Mouse (Mus musculus) left cerebral cortex, adult 2 months (tissue): Measurements from ENCODE around the gene Selenbp2. TPM values are rescaled to one million over a fixed set of nuclear protein-coding genes. Genes with fewer than 3 reads are reported as not detected.
"Not testable (repeated sequence)": the region's sequence is repeated elsewhere in the genome, so short reads cannot be mapped to it uniquely, and the experiment has no call there.

ENCODE experiments used
- DNase-seq, 2 experiments: peaks; one replicate each; pipeline ENCODE4 v3.0.0; 2021 to 2022; ENCODE audit warnings: low spot score in 2 of 2, mixed read lengths in 1 of 2; ENCODE audit errors: extremely low spot score in 1 of 2
- H3K27ac ChIP-seq: fragments of 200-600 bp; 2 replicates; pipeline ENCODE4 v1.8.1; 2022
- H3K4me3 ChIP-seq: fragments of 200-600 bp; 2 replicates; pipeline ENCODE4 v1.8.1; 2022
- CTCF ChIP-seq: fragments of 200-600 bp; IDR thresholded peaks from 2 replicates; pipeline ENCODE4 v1.8.1; 2022; ENCODE audit warnings: antibody characterized with exemption, mild to moderate bottlenecking, moderate library complexity
- intact Hi-C: fragments of 180-260 bp; cut with DNase I; formaldehyde crosslinking; loops from one replicate; pipeline ENCODE4 v1.15.1; 2025
- total RNA-seq, 2 experiments: library from RNA; stranded (reverse); gene quantifications; 2 replicates each; pipeline ENCODE4 v1.2.3; 2021

Gene Selenbp2
- total RNA-seq, 2 experiments from 2014 or later = 1.1 TPM; not detected in 1

- Histone ChIP-seq H3K4me3 (no peak overlapping the region), H3K27ac (no peak overlapping the region)
- no peak for TF ChIP-seq CTCF
- intact Hi-C loops = no loop called here
- no peak for DNase-seq
Measured at GRCm38 (mm10) chr3:94679351-94679841, 14.0 kb upstream of the Selenbp2 start.

DNA sequence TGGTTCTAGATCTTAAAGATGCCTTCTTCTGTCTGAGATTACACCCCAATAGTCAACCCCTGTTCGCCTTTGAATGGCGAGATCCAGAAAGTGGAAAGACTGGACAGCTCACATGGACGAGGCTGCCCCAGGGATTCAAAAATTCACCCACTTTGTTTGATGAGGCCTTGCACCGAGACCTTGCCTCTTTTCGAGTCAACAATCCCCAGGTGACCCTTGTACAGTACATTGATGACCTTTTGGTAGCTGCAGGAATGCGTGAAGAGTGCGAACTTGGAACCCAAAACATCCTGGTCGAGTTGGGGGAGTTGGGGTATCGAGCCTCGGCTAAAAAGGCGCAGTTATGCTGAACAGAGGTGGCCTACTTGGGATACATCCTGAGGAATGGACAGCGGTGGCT lies 13.3 kb upstream of the Selenbp2 start:
- H3K4me3 ChIP-seq, intact Hi-C loops: not testable (repeated sequence)

DNA sequence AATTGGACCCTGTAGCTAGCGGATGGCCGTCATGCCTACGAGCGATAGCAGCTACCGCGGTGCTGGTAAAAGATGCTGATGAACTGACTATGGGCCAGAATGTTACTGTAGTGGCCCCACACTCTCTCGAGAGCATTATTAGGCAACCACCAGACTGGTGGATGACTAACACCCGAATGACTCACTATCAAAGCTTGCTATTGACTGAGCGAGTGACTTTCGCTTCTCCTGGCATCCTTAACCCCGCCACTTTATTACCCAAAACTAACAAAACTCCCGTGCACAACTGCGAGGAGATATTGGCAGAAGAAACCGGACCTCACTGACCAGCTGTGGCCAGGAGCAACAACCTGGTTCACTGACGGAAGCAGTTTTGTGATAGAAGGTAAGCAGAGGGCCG lies 12.6 kb upstream of the Selenbp2 start:
- intact Hi-C loops = no loop called here
- no peak overlapping the region for H3K4me3 ChIP-seq
- TF ChIP-seq CTCF = no peak
- DNase-seq = no peak
- H3K27ac ChIP-seq = no peak overlapping the region

More for the DNA sequence above, 13.3 kb upstream of the Selenbp2 start:
- not testable (repeated sequence) for H3K27ac ChIP-seq, DNase-seq

GRCm38 (mm10) chr3:94683646-94684045 lies 9.7 kb upstream of the Selenbp2 start:
- no peak overlapping the region for H3K4me3 ChIP-seq
- TF ChIP-seq CTCF = no peak
- no peak for DNase-seq
- H3K27ac ChIP-seq = no peak overlapping the region
- intact Hi-C loops = no loop called here

DNA sequence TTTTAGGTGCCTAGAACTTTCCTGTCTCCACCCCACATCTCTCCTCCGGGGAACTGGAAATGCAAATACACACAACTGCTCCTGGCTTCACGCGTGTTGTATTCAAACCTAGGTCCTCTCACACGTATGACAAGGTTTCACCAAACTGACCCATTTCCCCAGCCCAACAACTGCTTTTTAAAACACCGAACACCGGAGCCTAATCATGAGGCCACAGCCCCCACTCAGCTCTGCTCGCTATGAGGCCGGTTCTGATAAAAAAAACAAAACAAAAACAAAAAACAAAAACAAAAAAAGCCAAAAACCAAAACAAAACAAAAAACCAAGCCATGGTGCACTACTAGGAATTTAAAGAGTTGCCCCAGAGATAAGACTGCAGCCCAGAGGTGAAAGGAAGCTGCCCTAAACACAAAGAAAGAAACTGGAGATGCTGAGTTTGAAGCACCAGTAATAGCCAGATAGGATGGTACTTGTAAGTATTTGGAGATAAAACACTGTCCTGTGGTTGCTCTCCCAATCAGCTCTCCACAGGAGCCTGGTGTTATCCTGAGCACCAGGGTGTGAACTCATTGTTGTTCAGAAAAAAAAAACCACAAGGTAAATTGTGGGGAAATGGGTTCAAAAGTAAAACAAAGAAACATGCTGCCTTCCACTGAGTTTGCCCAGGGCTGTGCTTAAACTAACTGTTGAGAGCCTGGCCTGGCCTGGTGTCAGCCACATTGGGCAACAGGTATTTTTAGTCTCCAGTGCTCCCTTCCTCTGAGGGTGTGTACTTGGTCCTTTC lies 7.2 kb upstream of the Selenbp2 start:
- H3K27ac ChIP-seq, DNase-seq, intact Hi-C loops, H3K4me3 ChIP-seq: not testable (repeated sequence)

DNA sequence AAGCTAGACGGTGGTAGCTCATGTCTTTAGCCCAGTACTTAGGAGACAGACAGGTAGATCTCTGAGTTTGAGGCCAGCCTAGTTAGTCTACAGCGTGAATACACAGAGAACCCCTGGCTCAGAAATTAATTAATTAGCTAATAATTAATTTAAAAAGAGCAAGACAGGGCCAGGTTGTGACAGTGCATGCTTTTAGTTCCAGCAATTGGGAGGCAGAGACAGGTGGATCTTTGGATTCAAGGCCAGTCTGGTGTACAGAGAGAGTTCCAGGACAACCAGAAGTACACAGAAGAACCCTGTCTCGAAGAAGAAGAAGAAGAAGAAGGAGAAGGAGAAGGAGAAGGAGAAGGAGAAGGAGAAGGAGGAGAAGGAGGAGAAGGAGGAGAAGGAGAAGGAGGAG lies 4.7 kb upstream of the Selenbp2 start:
- H3K27ac ChIP-seq, DNase-seq, H3K4me3 ChIP-seq, intact Hi-C loops: not testable (repeated sequence)

DNA sequence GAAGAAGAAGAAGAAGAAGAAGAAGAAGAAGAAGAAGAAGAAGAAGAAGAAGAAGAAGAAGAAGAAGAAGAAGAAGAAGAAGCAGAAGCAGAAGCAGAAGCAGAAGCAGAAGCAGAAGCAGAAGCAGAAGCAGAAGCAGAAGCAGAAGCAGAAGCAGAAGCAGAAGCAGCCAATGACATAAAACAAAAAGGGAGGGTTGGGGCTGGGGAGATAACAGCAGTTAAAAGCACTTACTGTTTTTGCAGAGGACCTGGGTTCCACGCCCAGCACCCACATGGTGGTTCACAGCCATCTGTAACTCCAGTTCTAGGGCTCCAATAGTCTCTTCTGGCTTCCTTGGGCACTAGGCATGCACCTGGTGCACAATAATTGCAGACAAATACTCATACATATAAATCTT lies 4.2 kb upstream of the Selenbp2 start:
- H3K4me3 ChIP-seq, intact Hi-C loops, DNase-seq, H3K27ac ChIP-seq: not testable (repeated sequence)

DNA sequence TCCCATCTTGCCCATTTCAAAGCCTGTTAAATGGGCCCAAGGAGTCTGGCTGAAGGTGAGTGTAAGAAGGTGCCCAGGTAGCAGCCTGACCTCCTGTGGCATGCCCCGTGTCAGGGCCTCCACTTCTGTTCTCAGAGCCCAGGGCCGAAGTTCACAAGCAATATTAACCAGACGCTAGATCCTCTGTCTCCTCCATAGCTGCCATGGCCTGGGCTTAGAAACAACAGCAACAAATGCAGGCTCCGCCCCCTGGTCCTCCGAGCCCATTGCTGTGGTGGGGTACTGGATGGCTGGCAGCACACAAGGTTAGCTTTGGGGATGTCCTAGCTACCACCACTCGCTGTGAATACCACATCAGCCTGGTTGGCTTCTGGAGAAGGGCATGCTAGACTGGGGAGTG lies 3.2 kb upstream of the Selenbp2 start:
- intact Hi-C loops = loop anchor here (10.0 kb wide), 1 partner anchor 245 kb away; the partner anchor contains the start of gene Selenbp1
- not testable (repeated sequence) for H3K27ac ChIP-seq, DNase-seq, H3K4me3 ChIP-seq

DNA sequence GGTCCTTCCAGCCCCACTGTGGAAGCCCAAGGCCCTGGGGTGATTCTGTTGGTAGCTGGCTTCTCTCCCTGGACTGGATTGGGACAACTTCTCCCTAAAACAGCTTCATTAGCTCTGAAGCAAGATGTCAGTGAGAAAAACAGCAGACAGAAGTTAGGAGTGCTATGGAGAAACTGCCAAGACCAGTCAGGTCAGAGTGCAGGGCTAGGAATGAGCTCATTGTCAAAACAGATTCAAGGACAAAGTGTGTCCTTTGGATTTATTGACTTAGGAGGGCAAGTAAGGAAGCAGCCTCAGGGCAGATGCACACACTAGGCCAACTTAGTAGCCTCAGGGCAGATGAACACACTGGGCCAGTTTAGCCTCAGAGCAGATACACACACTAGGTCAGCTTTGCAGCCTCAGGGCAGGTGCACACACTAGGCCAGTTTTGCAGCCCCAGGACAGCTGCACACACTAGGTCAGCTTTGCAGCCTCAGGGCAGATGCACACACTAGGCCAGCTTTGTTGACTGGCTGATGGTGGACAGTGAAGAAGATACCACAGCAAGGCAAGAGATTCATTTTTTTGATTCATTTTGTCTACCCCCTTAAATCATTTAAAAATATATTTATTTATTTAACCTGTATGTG lies 2.6 kb upstream of the Selenbp2 start:
- DNase-seq = no peak
- no peak for TF ChIP-seq CTCF
- Histone ChIP-seq H3K4me3 (no peak overlapping the region), H3K27ac (no peak overlapping the region)
- intact Hi-C loops = loop anchor here (10.0 kb wide), 1 partner anchor 244 kb away; the partner anchor contains the start of gene Selenbp1

DNA sequence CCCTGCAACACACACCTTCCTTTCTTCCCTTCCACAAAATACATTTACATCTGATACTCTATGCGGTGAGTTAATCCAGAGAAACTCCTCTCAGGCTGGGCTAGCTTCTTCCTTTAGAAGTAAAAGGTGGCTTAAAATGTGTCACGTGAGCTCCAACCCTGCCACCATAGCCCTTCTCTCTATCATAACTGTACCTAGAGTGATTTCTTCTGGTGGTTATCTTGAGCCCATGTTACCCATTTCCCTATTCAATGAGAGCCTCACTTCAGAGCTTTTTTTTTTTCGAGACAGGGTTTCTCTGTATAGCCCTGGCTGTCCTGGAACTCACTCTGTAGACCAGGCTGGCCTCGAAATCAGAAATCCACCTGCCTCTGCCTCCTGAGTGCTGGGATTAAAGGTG lies 1.7 kb upstream of the Selenbp2 start:
- intact Hi-C loops = loop anchor here (10.0 kb wide), 1 partner anchor 243 kb away; the partner anchor contains the start of gene Selenbp1
- DNase-seq, H3K4me3 ChIP-seq, H3K27ac ChIP-seq: not testable (repeated sequence)

DNA sequence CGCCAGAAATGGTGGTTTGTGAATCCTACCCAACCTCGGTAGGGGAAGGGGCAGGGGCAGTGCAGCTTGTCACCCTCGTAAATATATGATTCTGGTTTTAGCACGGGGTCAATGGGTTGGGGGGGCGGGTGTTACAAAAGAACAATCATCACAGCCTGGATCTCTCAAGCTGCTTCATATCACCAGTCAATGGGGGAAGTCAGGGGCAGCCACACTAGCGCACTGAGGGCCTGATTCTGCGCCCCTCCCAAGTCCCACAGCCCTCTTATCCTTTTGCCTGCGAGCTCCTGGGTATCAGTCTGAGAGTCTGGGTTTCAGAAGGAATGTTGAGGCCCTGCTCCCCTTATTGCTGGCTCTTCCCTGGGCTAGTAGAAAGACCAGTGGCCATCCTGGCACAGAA lies 518 bp downstream of the Selenbp2 start:
- H3K27ac ChIP-seq, H3K4me3 ChIP-seq, DNase-seq: not testable (repeated sequence)
- intact Hi-C loops = loop anchor here (10.0 kb wide), 1 partner anchor 241 kb away; the partner anchor contains the start of gene Selenbp1

GRCm38 (mm10) chr3:94695591-94695990 lies 2.2 kb downstream of the Selenbp2 start:
- not testable (repeated sequence) for DNase-seq

GRCm38 (mm10) chr3:94696257-94696656 lies 2.9 kb downstream of the Selenbp2 start:
- H3K4me3 ChIP-seq, H3K27ac ChIP-seq: not testable (repeated sequence)
- intact Hi-C loops = loop anchor here (10.0 kb wide), 1 partner anchor 239 kb away; the partner anchor contains the start of gene Selenbp1

More at GRCm38 (mm10) chr3:94695591-94695990, 2.2 kb downstream of the Selenbp2 start:
- not testable (repeated sequence) for H3K4me3 ChIP-seq, H3K27ac ChIP-seq
- intact Hi-C loops = loop anchor here (10.0 kb wide), 1 partner anchor 239 kb away; the partner anchor contains the start of gene Selenbp1

DNA sequence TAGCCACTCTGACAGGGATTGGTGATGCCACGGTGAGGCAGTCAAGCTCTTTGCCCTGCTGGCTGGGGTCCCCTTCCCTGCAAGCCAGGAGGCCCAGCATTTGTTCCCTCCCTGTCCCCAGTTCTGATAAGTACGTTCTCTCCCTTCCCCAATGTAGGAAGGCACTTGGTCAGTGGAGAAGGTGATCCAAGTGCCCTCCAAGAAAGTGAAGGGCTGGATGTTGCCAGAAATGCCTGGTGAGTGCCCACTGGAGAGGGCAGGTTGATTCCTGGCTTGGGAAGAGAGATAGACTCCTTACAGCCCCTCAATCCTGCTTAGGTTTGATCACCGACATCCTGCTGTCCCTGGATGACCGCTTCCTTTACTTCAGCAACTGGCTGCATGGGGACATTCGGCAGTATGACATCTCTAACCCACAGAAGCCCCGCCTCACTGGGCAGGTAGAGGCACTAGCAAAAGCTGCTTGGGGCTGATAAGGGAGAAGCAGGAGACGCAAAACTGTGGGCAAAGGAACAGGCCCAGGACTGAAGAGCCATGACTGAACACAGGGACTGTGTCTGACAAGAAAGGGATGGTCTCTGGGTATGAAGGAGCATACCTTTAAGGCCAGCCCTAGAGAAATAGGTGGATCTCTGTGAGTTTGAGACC lies 8.9 kb downstream of the Selenbp2 start:
- H3K27ac ChIP-seq, DNase-seq, H3K4me3 ChIP-seq, intact Hi-C loops: not testable (repeated sequence)

More at GRCm38 (mm10) chr3:94696257-94696656, 2.9 kb downstream of the Selenbp2 start:
- DNase-seq = not testable (repeated sequence)
